Mouse (Mus musculus): Measurements from ENCODE around the gene Hydin.
"Not testable (repeated sequence)": the region's sequence is repeated elsewhere in the genome, so short reads cannot be mapped to it uniquely, and the experiment has no call there.

The Hydin gene

DNA sequence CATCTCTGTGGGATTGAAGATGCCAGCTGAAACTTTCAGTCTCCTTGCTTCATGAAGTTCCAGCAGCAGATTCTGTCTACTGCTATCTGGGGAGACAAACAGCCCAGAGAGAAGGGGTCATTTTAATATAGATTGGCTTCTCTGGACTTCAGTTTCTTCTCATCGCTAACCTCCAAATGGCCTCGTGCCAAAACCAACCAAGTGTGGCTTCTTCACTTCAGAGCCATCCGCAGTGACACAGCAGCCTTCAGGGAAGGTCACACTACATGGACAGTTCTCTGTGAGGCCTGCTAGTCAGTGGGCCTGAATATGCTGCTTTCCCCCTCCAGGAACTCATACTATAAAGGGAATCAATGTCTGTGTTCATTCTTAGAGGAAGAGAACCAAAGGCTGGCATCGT is 187.7 kb downstream of the Hydin start:
- peak in 1 of 2 experiments; percentile 36 for DNase-seq

DNA sequence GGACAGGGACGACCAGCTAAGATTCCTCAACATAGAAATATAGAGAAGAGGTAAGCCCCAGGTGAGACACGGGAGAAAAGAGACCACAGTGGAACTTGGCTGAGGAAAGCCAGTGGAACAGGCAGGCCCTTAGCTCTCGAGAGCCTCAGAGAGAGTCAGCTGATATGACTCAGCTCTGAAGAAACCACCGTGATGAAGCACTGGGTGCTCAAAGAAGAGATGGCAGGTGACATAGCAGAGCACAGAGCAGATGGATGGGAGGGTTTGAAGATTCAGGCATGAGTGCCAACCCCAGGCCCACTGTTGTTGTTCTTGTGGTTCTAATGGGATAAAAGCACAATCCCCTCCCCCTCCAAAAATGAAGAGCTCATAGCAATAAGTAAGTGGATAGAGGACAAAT is 190.6 kb downstream of the Hydin start:
- DNase-seq = no peak

DNA sequence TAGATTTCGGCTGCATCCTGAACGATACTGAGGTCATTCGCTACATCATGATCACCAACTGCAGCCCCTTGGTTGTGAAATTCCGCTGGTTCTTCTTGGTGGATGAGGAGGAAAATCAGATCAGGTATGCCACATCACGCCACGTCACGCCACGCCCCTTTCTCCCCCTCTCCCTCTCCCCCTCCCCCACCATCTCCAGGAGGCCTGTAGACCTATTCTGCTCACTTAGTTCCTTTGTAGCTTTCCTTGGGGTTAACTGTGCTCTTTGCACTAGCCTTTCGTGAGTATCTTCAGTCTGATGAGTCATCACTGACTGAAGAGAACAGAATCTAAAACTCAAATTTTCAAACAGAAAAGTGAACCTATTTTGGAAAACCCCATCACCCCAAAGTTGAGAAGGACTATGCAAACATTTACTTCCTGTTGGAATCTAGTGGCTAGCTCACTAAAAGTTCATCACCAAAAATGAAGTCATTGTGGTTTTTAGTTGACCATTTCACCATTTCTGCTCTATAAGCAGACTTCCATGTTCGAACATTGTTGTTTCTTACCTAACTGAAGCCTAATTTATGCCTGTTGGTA is 195.9 kb downstream of the Hydin start:
- no peak for DNase-seq

DNA sequence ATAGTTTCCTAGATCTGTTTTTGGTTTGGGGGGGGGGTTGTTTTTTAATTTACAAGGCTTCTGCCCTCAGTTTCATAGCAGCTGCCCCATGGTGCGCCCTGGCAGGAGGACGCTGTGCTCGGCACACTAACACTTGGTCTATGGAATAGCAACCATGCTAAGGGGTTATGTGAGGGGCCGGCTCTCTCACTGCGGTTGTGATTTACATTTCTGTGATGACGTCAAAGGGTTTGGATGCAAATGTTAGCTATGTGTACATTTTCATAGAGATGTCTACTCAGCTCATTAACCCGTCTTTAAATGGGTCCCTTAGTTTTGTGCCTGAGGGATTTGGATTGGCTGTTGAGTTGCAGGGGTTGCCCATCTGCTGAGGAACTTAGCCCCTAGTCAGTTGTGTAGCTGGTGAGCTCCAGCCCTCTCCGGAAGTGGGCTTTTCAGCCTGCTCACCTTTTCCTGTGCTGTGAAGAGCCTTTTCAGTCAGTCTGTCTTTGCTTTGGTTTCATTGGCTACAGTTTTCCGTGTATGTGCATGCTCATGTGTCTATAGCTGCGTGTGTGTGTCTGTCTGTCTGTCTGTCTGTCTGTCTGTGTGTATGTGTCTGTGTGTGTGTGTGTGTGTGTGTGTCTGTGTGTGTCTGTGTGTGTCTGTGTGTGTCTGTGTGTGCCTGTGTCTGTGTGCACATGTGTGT is 197.1 kb downstream of the Hydin start:
- no peak for DNase-seq

DNA sequence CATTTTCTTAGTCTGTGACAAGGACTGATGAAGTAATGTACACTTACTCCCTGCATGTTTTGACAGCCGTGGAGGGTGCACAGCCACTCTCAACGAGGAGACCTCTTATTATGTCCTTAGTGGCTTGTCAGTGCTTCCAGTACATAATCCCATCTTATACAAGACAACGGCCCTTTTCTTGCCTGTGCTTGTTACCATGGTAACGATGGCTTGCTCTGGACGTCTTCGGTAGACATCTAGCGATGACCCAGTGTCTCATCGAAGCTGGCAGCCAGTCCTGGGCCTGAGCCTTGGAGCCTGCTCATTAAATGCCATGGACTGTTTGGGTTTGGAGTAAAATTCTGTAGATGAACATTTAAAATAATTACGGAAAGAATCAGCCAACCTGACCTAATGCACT is 198.8 kb downstream of the Hydin start:
- DNase-seq = no peak

DNA sequence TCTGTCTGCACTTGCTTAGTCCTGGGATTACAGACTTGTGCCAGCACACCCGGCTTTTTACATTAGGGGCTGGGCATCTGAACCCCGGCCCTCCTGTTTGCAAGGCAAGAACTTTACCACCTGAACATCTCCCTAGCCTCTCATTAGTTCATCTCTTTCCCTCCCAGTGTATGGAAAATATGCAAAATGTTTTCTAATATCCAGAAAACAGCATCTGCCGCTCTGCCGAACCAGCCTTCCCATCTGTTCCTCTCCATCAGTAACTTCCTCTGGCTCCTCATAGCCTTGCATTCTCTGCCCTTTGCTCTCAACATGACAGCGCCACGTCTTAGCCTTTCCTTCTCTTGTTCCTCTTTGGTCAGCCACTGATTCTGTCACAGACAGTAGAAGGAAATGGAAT is 210.5 kb downstream of the Hydin start:
- DNase-seq = no peak

DNA sequence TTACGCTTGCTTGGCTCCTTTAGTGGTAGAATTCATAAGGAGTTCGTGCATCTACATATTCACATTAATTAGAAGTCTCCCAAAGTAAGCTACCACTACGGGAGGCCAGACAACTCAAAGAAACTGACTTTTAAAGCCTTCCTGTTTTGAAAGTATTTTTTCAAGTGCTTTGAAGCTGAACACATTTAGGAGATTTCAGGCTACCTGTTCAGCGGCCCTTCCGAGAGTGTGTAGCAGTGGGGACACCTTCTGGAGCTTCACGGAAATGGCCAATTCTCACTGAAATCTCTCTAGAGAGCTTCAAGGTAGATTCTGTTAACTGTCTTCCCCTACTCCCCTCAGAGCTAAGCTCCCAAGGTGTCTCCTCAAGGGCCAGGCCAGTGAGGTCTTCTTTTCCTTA is 211.8 kb downstream of the Hydin start:
- peak in 1 of 2 experiments; percentile 38 for DNase-seq

DNA sequence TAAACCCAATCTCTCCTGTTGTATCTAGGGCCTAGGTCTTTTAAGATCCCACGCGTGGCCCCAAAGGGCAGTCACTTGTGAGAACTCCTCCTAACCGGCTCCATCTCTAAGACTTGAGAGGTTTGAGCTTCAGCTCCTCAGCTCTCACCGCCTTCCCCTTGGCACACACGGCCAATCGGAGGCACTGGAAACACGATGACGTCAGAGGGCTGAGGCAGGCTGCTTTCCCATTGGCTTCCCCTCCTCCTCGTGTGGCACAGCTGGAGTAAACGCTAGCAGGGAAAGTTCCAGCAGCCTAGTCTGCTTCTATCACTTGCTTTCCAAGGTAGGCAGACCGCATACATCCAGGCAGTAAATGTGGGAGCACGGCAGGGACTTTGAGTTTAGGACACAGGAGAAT is 212.6 kb downstream of the Hydin start:
- DNase-seq = no peak

DNA sequence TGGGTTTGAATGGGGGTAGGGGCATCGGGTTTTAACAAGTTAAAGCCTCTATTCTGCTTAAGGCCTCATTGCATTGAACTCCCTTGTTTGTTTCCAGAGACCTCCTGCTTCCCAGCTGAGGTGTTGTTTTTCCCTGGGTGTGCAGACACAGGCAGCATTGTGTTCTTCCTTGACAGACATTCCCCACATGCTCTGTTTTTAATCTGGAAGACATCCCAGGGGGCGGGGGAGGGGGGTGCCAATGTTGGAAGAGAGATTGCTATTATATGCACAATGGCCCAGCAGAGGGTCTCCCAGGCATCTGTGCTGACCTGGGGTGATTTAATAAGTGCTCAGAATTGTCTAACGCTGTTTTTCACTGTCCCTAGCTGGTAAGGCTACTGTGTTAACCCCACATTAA is 215.5 kb downstream of the Hydin start:
- no peak for DNase-seq

DNA sequence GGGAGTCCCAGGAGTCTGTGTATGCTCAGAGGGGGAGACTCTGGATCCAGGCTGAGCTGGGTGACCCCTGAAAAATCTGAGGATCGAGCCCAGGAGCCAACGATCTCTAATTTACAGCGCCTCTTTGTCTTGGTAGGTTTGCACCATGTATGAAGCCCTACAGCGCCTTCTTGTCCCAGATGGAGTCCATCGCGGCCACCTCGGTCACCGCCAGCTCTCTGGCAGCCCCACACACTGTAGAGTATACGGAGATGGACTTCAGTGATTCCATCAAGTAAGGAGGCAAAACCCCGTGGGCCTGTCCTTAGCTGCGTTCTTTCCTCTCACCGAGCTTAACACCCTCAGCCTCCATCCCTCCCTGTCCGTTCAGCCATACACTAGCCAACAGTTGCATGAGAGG is 218.5 kb downstream of the Hydin start:
- DNase-seq = no peak

DNA sequence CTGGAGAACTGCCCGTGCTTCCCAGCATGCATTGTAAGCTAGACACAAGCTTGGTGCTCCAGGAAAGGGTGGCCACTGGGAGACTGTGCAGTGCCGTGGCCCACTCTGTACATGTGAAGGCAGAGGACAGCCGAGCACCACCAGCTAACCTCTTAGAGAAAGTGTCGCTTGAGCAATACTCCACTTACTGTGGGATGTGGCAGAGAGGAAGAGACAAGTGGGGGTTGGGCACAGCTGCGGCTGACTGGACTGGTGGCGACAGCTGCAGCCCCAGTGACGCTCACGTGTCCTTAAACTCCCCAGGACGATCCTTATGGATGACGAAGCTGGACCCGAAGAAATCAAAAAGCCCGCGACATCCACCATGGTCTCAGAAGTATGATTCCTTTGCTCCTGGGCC is 219.2 kb downstream of the Hydin start:
- no peak for DNase-seq

DNA sequence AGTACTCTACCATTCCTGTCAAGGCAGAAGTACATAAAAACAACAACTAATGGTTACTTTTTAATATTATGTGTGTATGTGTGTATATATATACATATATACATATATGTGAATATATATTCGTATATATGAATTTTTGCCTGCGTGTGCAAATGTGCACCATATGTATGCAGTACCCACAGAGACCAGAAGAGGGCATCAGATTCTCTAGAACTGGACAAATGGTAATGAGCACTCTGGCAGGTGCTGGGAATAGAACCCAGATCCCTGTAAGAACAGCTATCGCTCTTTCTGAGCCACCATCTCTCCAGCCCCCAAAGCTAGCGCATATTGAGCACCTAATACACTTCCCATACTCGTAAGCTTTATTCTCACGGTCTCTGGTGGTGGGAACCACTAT is 220.9 kb downstream of the Hydin start:
- no peak for DNase-seq

DNA sequence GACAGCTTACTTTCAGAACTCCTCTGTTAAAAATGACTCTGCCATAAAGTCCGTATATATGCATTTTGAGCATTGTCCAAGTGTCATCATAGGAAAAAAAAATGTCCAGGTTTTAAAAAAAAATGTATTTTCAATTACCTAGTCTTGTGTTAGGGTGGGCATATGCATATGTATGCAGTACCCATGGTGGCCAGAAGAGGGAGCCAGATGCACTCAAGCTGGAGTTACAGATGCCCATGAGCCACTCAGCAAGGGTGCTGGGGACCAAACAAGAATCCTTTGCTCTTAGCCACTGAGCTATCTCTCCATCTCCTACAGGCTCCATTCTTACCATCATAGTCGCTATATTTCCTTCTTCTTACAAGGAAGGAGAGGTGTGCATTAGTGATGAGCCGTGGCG is 222.6 kb downstream of the Hydin start:
- DNase-seq = peak in 1 of 2 experiments; percentile 14

DNA sequence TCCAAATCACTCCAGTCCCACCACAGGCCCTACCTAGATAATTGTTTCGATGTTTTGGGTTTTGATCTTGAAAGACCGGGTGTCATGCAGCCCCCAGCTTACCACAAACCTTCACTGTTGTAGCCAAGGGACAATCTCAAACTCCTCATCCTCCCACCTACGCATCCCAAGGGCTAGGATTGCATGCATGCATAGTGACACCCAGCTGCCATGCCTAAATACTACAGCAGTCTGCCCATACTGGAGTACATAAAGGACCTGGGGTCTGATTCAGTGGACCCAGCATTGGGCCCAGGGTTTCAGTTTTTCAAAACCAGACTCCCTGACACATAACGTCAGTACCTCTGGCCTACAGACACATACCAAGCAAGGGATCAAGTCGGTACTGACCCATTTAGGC is 224.3 kb downstream of the Hydin start:
- no peak for DNase-seq

DNA sequence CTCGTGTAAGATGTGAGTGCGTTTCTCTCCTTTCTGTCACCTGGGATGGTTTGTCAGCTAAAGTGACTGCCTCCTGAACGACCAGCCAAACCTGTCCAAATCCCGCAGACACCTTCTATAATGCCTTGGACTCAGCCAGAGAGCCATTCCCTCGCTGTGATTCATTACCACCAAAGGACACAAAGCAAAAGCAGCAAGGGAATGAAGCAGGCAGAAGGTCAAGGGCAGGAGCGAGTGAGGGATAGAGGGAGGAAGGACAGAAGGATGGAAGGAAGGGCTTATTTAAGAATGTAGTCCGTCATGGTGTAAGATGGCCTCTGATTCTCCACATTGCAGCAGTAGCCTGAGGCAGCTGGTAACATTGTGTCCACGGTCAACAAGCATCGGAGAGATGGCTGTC is 229.5 kb downstream of the Hydin start:
- DNase-seq = no peak

DNA sequence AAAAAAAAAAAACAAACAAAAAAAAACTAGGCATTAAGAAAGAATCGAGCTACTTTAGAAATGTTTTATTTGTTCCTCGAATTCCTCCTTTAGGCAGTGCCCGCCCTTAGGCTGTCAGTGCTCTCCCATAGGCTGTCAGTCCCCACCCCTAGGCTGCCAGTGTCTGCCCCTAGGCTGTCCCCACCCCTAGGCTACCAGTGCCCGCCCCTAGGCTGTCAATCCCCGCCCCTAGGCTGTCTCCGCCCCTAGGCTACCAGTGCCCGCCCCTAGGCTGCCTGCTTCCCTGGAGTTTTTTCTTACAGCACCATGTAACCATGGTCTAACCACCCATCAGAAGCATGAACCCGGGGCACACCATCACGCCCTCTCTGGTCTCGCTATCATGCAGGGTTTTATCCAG is 233.5 kb downstream of the Hydin start:
- no peak for DNase-seq

DNA sequence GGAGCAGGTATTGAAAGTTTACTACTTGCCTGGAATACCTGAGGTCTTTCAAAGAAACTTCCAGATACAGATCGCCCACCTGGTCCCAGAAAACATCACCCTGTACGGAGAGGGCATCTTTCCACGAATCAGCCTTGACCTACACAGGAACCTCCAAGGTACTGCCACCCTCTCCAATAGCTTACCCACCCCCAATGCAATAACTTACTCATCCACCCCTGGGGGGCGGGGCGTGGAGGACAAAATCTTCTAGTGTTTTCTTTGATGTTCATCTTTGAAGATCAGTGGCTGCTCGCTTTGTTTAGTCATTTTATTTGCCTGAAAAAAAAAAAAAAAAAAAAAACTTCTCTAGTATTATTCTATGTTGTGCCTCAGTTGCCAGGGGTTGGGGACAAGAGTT is 233.9 kb downstream of the Hydin start:
- DNase-seq = no peak

DNA sequence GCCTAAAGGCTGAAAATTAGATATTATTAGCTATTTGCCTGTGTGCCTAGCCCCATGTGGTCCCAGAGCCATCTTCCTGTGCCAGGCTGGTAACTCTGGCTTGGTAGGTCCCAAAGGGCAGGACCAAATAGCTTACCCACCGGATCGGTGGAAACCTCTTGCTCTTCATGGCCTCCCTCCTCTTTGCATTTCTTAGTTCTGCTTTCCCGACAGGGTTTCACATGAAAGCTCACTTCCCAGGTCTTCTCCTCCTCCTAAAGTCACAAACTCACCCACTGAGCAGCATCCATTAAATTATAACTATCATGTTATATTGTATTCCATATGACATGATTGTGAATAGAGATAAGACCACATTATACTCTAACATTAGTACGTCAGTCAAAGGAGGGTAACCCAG is 234.6 kb downstream of the Hydin start:
- no peak for DNase-seq

DNA sequence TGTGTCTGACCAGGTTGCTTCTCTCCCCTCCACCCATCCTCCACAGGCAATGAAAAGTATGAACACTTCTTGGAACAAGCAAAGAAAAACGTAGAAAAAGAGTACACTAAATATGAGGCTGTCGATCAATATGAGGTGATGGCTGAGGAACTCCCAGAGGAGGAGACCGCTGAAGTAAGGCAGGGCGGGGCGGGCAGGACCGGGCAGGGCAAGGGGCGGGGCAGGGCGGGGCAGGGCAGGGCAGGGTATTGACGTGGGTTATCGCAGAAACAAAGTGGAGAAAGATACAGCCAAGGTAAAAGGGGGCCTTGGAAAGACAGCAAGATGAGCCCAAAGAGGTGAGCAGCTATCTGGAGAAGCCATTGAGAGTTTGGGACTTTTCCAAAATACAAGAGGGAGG is 236.1 kb downstream of the Hydin start:
- no peak for DNase-seq

DNA sequence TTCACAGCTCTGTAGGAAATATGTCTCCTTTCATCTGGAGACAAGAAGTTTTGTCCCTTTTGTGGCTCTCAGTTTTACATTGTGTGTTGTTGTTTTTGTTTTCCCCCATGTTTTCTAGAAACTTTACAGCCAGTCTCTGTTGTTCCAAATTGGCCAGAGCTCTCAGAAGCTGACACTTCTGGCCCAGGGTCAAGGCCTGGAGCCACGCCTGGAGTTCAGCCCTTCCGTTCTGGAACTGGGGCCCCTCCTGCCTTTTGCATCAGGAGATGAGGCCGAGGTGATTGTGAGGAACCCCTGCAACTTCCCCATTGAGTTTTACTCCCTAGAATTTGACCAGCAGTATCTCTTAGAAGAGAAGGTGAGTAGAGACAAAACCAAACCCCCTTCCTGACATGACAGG is 242.0 kb downstream of the Hydin start:
- no peak for DNase-seq

DNA sequence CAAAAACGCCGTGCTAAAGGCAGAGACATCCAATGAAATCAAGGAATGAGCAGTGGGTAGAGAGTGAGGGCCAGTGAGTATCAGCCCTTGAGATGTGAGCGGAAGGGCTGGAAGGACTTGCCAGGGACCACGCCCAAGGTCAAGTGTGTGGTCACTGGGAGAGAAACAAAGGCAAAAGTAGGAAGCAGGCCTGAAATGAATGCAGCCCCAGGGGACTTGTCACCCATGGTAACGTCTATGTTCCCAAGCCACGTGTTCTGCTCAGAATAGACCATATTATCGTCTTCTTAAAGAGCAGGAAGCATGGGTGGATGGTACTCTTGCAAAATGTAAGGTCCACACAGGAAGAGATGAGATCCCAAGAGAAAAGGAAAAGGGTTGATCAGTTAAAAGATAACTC is 253.0 kb downstream of the Hydin start:
- peak in 1 of 2 experiments; percentile 13 for DNase-seq

DNA sequence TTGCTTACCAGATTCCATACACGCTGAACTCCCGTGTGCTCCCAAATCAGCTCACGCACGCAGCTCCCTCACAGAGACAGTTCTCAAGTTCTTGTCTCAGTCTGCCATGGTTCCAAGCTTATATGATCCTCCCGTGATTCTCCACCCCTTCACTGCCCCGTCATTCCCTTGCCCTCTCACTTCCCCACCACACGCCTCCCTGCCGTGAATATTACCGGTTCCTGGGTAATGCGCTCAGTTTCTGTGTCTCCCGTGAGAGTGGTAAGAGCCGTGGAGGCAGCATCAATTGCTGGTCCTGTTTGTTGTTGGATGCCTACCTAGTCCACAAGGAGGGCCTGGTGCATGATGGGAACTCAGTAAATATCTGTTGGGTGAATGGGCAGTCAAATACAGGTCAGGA is 255.1 kb downstream of the Hydin start:
- no peak for DNase-seq

DNA sequence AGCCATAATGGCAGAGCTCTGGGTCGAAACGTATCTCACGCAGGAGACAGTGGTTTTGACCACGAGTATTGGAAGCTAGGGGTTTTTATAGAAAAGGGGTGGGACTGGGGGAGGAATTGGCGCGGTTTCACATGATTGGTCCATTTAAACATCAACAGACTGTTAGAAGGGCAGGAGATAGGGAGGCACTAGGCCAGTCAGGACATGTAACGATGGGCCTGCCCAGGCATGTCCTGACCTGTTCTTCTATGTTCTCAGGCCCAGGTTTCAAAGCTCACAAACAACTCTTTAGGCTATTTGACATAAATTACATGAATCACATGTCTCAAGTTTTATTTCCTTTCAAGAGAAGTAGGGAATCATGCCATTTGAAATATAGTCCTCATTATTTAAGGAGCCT is 255.7 kb downstream of the Hydin start:
- not testable (repeated sequence) for DNase-seq

DNA sequence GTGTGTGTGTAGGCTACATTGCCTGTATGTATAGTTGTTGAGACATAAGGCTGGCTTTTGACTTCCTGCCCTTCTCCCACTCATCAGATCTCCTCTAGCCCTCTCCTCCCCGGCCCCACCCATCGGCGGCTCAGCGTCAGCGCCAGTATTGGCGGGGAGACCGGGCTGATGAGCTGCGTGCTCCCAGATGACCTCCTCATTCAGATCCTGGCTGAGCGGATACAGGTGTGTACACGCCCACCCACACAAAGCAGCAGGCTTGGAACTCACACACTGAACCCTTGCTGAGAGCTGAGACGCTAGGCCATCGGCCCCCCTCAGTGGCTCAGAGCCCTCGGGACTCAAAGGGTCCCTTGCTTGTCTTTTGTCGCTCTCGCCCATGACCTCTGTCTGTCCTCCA is 256.2 kb downstream of the Hydin start:
- no peak for DNase-seq

DNA sequence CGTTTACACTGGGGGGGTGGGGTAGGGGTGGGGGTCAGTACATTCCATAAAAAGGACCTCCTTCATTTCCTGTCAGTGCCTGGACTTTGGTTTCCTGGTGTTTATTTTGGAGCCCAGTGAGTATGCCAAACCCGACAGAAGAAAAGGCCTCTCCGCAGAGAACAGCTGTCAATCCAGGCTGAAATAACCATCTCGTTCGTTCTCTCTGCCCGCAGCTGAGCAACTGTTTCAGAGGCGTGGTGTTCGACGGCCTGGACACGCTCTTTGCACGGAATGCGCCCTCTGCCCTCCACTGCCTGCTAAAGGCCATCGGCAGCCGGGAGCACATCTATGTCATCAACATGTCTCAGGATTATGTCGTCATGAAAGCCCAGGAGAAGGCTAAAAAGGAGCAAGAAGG is 258.5 kb downstream of the Hydin start:
- peak; percentile 6 to 40 for DNase-seq
